Mouse (Mus musculus): ENCODE data around the gene Gbf1. TPM values are rescaled to one million over a fixed set of nuclear protein-coding genes. Genes with fewer than 3 reads are reported as not detected.

Gbf1 gene
- polyA plus RNA-seq, 1 experiment from 2014 or later: 47.2 TPM

GRCm38 (mm10) chr19:46169913-46170312 is 17.6 kb downstream of the Gbf1 start:
- Histone ChIP-seq H3K9me3 (ENCODE audit: control insufficient read depth, low read length) (no peaks in the 10 kb centered on the region), H3K36me3 (ENCODE audit: control insufficient read depth, insufficient read depth, low read length) (peaks cover 14% of the 10 kb centered on the region), H3K27ac (ENCODE audit: low read length) (no peak overlapping the region), H3K4me3 (ENCODE audit: low read length) (no peak overlapping the region), H3K9ac (ENCODE audit: low read length) (no peak overlapping the region), H3K4me1 (replicated peaks; ENCODE audit: control insufficient read depth, insufficient read depth, low read length) (no peaks in the 10 kb centered on the region), H3K4me2 (ENCODE audit: low read depth, low read length) (no peak overlapping the region), H3K27me3 (ENCODE audit: control insufficient read depth, insufficient read depth, low read depth, low read length) (no peaks in the 10 kb centered on the region)
- ATAC-seq (ENCODE audit: low read depth): no peak
- 65% methylated on average over 1 of the region's 1 CpGs for WGBS

- 57% methylated on average over 5 of the region's 5 CpGs for WGBS
- H3K36me3 ChIP-seq (ENCODE audit: control insufficient read depth, insufficient read depth, low read length): peaks cover 6% of the 10 kb centered on the region; the same call in 1 of the 2 replicates
- H3K9ac ChIP-seq (ENCODE audit: low read length): no peak overlapping the region
- no peak overlapping the region for H3K4me3 ChIP-seq (ENCODE audit: low read length)
- no peaks in the 10 kb centered on the region for H3K4me1 ChIP-seq (replicated peaks; ENCODE audit: control insufficient read depth, insufficient read depth, low read length)
- no peak for ATAC-seq (ENCODE audit: low read depth)
- H3K27me3 ChIP-seq (ENCODE audit: control insufficient read depth, insufficient read depth, low read depth, low read length): no peaks in the 10 kb centered on the region
- no peaks in the 10 kb centered on the region for H3K9me3 ChIP-seq (ENCODE audit: control insufficient read depth, low read length)
- H3K27ac ChIP-seq (ENCODE audit: low read length): no peak overlapping the region
- no peak overlapping the region for H3K4me2 ChIP-seq (ENCODE audit: low read depth, low read length)
Measured at GRCm38 (mm10) chr19:46172541-46172940, 20.2 kb downstream of the Gbf1 start.

GRCm38 (mm10) chr19:46175173-46175572 is 22.9 kb downstream of the Gbf1 start:
- ATAC-seq (ENCODE audit: low read depth): peak; percentile 43; the same call in 1 of the 2 replicates
- Histone ChIP-seq H3K36me3 (ENCODE audit: control insufficient read depth, insufficient read depth, low read length) (peaks cover 6% of the 10 kb centered on the region; the same call in 1 of the 2 replicates), H3K9ac (ENCODE audit: low read length) (no peak overlapping the region), H3K4me1 (replicated peaks; ENCODE audit: control insufficient read depth, insufficient read depth, low read length) (no peaks in the 10 kb centered on the region), H3K4me2 (ENCODE audit: low read depth, low read length) (no peak overlapping the region), H3K9me3 (ENCODE audit: control insufficient read depth, low read length) (no peaks in the 10 kb centered on the region), H3K27me3 (ENCODE audit: control insufficient read depth, insufficient read depth, low read depth, low read length) (no peaks in the 10 kb centered on the region), H3K27ac (ENCODE audit: low read length) (peak overlapping the region; percentile 15; the same call in 1 of the 2 replicates), H3K4me3 (ENCODE audit: low read length) (no peak overlapping the region)

GRCm38 (mm10) chr19:46177046-46177445 is 24.7 kb downstream of the Gbf1 start:
- WGBS: 40% methylated on average over 5 of the region's 5 CpGs
- Histone ChIP-seq H3K27me3 (ENCODE audit: control insufficient read depth, insufficient read depth, low read depth, low read length) (no peaks in the 10 kb centered on the region), H3K9ac (ENCODE audit: low read length) (no peak overlapping the region), H3K36me3 (ENCODE audit: control insufficient read depth, insufficient read depth, low read length) (peaks cover 3% of the 10 kb centered on the region; the same call in 1 of the 2 replicates), H3K4me1 (replicated peaks; ENCODE audit: control insufficient read depth, insufficient read depth, low read length) (no peaks in the 10 kb centered on the region), H3K4me2 (ENCODE audit: low read depth, low read length) (no peak overlapping the region), H3K27ac (ENCODE audit: low read length) (no peak overlapping the region), H3K9me3 (ENCODE audit: control insufficient read depth, low read length) (no peaks in the 10 kb centered on the region), H3K4me3 (ENCODE audit: low read length) (no peak overlapping the region)
- ATAC-seq (ENCODE audit: low read depth): no peak

DNA sequence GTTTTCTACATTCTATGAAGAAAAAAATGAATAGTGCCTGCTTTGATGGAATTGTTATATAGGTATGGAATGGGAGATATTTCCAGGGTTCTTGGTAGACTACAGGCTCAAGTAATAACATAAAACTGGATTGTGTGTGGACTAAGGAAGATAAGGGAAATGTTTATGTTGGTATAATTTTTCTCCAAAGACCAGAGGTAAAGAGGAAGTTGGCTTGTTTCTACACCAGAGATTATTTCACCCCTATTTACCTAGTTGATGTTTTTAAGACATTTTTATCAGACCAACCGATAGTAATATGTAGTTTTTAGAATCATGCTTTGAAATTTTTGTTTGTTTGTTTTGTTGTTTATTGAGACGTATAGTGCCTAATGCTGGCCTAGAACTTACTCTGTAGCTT is 28.0 kb downstream of the Gbf1 start:
- Histone ChIP-seq H3K27me3 (ENCODE audit: control insufficient read depth, insufficient read depth, low read depth, low read length) (no peaks in the 10 kb centered on the region), H3K4me3 (ENCODE audit: low read length) (no peak overlapping the region), H3K4me2 (ENCODE audit: low read depth, low read length) (no peak overlapping the region), H3K36me3 (ENCODE audit: control insufficient read depth, insufficient read depth, low read length) (no peaks in the 10 kb centered on the region), H3K4me1 (replicated peaks; ENCODE audit: control insufficient read depth, insufficient read depth, low read length) (no peaks in the 10 kb centered on the region), H3K9me3 (ENCODE audit: control insufficient read depth, low read length) (no peaks in the 10 kb centered on the region), H3K9ac (ENCODE audit: low read length) (no peak overlapping the region), H3K27ac (ENCODE audit: low read length) (no peak overlapping the region)
- no peak for ATAC-seq (ENCODE audit: low read depth)
- 84% methylated on average over 2 of the region's 2 CpGs for WGBS

DNA sequence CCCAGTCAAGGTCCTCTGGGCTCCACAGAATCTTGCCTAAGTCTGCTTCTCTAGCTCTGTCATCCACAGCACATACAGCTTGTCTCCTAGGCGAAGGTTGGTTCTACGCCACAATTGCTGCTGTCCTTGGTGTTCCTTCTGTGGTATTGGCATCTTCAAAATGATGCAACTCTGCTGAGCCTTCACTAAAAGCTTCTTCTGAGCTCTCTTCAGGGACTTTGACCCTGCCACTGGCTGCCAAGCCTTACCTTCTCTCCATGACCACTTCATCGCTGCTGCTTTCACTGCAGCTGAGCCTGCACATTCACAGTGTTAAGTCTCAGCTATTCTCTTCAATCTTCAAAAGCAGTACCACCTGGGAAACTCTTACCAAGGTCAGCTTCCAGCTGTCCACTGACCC is 29.9 kb downstream of the Gbf1 start:
- no peak overlapping the region for H3K4me2 ChIP-seq (ENCODE audit: low read depth, low read length)
- no peaks in the 10 kb centered on the region for H3K27me3 ChIP-seq (ENCODE audit: control insufficient read depth, insufficient read depth, low read depth, low read length)
- H3K9me3 ChIP-seq (ENCODE audit: control insufficient read depth, low read length): no peaks in the 10 kb centered on the region
- 88% methylated on average over 3 of the region's 3 CpGs for WGBS
- H3K4me1 ChIP-seq (replicated peaks; ENCODE audit: control insufficient read depth, insufficient read depth, low read length): 0 out of 2 replicates have a peak, but pooled peaks cover 5% of the 10 kb centered on the region
- H3K4me3 ChIP-seq (ENCODE audit: low read length): no peak overlapping the region
- no peak overlapping the region for H3K9ac ChIP-seq (ENCODE audit: low read length)
- H3K36me3 ChIP-seq (ENCODE audit: control insufficient read depth, insufficient read depth, low read length): no peaks in the 10 kb centered on the region
- ATAC-seq (ENCODE audit: low read depth): no peak
- H3K27ac ChIP-seq (ENCODE audit: low read length): no peak overlapping the region

DNA sequence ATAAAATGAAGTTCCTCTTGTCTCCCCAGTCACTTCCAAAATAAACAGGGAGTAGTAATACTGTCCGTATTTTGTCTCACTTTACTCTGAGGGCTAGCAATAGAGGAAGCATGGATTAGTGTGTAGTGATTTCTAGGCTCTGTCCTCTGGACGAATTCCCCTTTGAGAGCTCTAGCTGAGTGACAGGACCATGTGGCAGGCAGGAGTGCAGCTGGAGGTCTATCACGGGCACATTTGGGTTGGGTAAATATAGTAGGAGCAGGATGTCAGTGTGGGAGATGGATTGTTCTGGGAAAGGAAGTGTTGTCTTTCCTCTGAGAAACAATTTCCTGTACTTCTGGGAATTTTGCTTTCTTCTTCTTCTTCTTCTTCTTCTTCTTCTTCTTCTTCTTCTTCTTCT is 34.3 kb downstream of the Gbf1 start:
- Histone ChIP-seq H3K4me3 (ENCODE audit: low read length) (no peak overlapping the region), H3K9me3 (ENCODE audit: control insufficient read depth, low read length) (no peaks in the 10 kb centered on the region), H3K4me1 (replicated peaks; ENCODE audit: control insufficient read depth, insufficient read depth, low read length) (0 out of 2 replicates have a peak, but pooled peaks cover 5% of the 10 kb centered on the region), H3K9ac (ENCODE audit: low read length) (no peak overlapping the region), H3K27ac (ENCODE audit: low read length) (peak overlapping the region; percentile 27; the same call in 1 of the 2 replicates), H3K4me2 (ENCODE audit: low read depth, low read length) (no peak overlapping the region), H3K27me3 (ENCODE audit: control insufficient read depth, insufficient read depth, low read depth, low read length) (no peaks in the 10 kb centered on the region), H3K36me3 (ENCODE audit: control insufficient read depth, insufficient read depth, low read length) (no peaks in the 10 kb centered on the region)
- ATAC-seq (ENCODE audit: low read depth): no peak
- 18% methylated on average over 3 of the region's 3 CpGs for WGBS

GRCm38 (mm10) chr19:46187203-46187602 is 34.9 kb downstream of the Gbf1 start:
- Histone ChIP-seq H3K36me3 (ENCODE audit: control insufficient read depth, insufficient read depth, low read length) (no peaks in the 10 kb centered on the region), H3K4me2 (ENCODE audit: low read depth, low read length) (no peak overlapping the region), H3K27ac (ENCODE audit: low read length) (no peak overlapping the region), H3K4me1 (replicated peaks; ENCODE audit: control insufficient read depth, insufficient read depth, low read length) (0 out of 2 replicates have a peak, but pooled peaks cover 5% of the 10 kb centered on the region), H3K9ac (ENCODE audit: low read length) (no peak overlapping the region), H3K9me3 (ENCODE audit: control insufficient read depth, low read length) (no peaks in the 10 kb centered on the region), H3K4me3 (ENCODE audit: low read length) (no peak overlapping the region), H3K27me3 (ENCODE audit: control insufficient read depth, insufficient read depth, low read depth, low read length) (no peaks in the 10 kb centered on the region)
- ATAC-seq (ENCODE audit: low read depth): no peak
- 48% methylated on average over 2 of the region's 2 CpGs for WGBS

DNA sequence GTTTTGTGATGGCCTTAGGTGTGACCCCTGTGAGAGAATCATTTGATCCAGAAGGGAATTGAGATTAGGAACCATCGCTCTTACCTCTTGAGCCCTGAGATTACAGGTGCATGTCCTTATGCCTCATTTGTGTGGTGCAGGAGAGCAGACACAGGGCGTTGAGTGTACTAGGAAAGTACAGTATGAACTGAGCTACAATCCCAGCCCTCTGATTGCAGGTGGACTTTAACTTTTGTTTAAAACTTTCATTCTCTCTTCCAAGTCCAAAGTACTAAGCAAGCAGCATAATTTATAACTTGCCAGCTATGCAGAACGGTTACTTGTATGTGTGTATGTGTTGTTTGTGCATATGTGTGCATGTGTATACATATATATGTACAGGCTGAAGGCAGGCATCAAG is 46.0 kb downstream of the Gbf1 start:
- Histone ChIP-seq H3K36me3 (ENCODE audit: control insufficient read depth, insufficient read depth, low read length) (no peaks in the 10 kb centered on the region), H3K9ac (ENCODE audit: low read length) (no peak overlapping the region), H3K27me3 (ENCODE audit: control insufficient read depth, insufficient read depth, low read depth, low read length) (no peaks in the 10 kb centered on the region), H3K27ac (ENCODE audit: low read length) (no peak overlapping the region), H3K4me1 (replicated peaks; ENCODE audit: control insufficient read depth, insufficient read depth, low read length) (no peaks in the 10 kb centered on the region), H3K9me3 (ENCODE audit: control insufficient read depth, low read length) (no peaks in the 10 kb centered on the region), H3K4me2 (ENCODE audit: low read depth, low read length) (no peak overlapping the region), H3K4me3 (ENCODE audit: low read length) (no peak overlapping the region)
- ATAC-seq (ENCODE audit: low read depth): no peak
- 74% methylated on average over 3 of the region's 3 CpGs for WGBS

DNA sequence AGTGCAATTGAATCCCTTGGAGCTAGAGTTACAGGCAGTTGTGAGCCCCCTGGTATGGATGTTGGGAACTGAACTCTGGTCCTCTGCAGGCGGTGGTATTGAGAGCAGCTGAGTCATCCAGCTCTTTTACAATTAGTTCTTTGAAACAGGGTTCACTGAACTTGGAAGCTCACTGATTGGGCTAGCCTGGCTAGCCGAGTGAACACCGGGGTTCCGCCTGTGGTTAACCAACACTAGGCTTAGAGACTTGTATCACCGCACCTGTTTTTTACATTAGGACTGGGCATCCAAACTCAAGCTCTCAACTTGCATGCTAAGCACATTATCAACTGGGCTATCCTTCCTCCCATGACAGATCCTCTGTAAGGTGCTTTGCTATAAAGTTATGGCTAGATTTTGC is 46.6 kb downstream of the Gbf1 start:
- H3K4me3 ChIP-seq (ENCODE audit: low read length): no peak overlapping the region
- H3K27me3 ChIP-seq (ENCODE audit: control insufficient read depth, insufficient read depth, low read depth, low read length): no peaks in the 10 kb centered on the region
- no peak overlapping the region for H3K4me2 ChIP-seq (ENCODE audit: low read depth, low read length)
- H3K36me3 ChIP-seq (ENCODE audit: control insufficient read depth, insufficient read depth, low read length): no peaks in the 10 kb centered on the region
- no peaks in the 10 kb centered on the region for H3K4me1 ChIP-seq (replicated peaks; ENCODE audit: control insufficient read depth, insufficient read depth, low read length)
- ATAC-seq (ENCODE audit: low read depth): no peak
- H3K9me3 ChIP-seq (ENCODE audit: control insufficient read depth, low read length): no peaks in the 10 kb centered on the region
- H3K9ac ChIP-seq (ENCODE audit: low read length): no peak overlapping the region
- no peak overlapping the region for H3K27ac ChIP-seq (ENCODE audit: low read length)
- WGBS: 90% methylated on average over 5 of the region's 5 CpGs

Data from lung, embryonic 16.5 days (tissue).